Mouse (Mus musculus) embryonic stem cell, embryonic (primary cell): ENCODE results near the gene Kansl1.

Source experiments
- CTCF ChIA-PET, 4 experiments: fragments of 300-600 bp in 2 of 4; fragments of 350-600 bp in 2 of 4; sonication (Branson Sonifier 250); formaldehyde crosslinking; loops; one replicate each; lab custom pipeline; 2022; ENCODE audit warnings: inconsistent platforms in 2 of 4; lab: Charles Lee
- POLR2A ChIA-PET, 4 experiments: fragments of 300-600 bp in 2 of 4; fragments of 350-600 bp in 2 of 4; sonication (Branson Sonifier 250); formaldehyde crosslinking; loops; one replicate each; lab custom pipeline; 2022; ENCODE audit warnings: antibody characterized with exemption in 4 of 4, inconsistent platforms in 1 of 4; lab: Charles Lee

The Kansl1 gene

DNA sequence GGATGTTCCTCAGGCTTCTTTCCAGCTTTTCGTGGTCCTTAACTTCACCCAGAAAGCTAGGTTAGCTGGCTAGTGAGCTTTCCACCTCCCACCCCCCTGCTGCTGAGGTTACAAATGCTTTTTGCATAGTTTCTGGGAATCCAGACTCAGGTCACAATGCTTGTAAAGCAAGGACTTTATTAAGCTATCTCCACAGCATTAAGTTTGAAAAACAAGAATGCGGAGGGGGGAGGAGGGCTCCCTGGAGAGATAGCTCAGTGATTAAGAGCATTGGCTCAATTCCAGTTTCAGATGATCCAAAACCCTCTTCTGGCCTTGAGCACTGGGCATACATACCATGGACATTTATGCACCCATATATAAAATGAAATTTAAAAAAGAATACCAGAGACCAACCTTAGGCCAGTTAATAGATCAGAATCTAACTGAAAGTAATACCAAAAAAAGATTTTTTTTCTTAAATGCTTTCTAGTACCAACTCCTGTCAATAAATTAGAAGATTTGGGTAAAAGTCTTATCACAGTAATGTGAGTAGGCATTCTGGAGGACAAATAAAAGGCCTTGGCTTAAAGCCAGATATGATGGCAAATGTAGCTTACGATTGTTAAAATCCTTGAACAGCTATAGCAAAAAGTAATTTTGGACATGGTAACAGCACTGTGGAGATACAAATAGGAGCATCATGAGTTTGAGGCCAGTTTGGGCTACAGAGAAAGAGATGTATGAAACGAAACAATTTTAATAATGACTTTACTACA is 69.0 kb downstream of the Kansl1 start:
- ChIA-PET POLR2A (interaction anchor here (0.6 to 8.7 kb wide), 22 partner anchors 9 to 130 kb away, joined by 3 to 64 read pairs (median 4); no protein-coding TSS in a partner anchor), CTCF (interaction anchor here in 1 of 4 experiments (0.8 kb wide), 1 partner anchor 32 kb away, joined by 3 read pairs; no protein-coding TSS in a partner anchor)

DNA sequence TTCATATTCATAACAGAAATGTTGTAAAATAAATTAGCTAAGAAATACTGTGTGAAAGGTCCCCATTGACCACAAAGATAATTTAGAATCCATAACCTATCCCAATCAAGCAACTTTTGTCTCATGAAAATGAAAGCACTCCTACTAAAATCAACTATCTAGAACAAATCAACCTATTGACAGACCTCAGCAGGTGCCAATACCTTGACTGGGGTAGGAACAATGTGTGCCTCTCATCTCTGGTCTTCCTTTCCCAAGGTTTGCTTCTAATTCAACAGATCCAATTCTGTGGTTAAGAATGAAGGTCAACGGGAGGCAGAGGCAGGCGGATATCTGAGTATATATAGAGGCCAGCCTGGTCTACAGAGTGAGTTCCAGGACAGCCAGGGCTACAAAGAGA is 73.0 kb downstream of the Kansl1 start:
- POLR2A ChIA-PET, result interaction anchor here (0.7 to 8.7 kb wide), 9 partner anchors 10 to 1471 kb away, joined by 3 to 64 read pairs (median 3); partner anchors contain the start of gene Kif18b (in 1 of the 4)
- CTCF ChIA-PET, result interaction anchor here in 1 of 4 experiments (0.6 to 0.7 kb wide), 2 partner anchors 22 to 723 kb away, joined by 4 to 8 read pairs; no protein-coding TSS in a partner anchor

DNA sequence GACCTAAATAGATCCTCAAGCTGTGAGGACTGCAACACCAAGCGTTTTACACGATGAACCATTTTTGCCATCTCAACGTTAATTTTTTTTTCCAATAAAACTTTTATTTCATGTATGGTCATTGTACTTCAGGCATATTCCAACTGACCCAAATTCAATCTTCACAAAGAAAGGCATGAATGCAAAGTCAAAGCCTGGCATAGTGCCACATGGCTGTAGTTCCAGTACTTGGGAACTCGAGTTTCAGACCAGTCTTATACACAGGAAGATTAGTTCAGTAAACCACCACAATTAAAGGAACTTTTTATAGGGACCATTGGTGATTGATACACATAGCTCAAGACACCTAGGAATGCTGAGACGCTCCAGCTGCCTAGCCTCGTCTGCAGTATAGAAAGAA is 75.5 kb downstream of the Kansl1 start:
- POLR2A ChIA-PET, result interaction anchor here in 2 of 4 experiments (0.7 to 1.6 kb wide), 7 partner anchors 10 to 106 kb away, joined by 3 to 7 read pairs (median 4); no protein-coding TSS in a partner anchor
- CTCF ChIA-PET, result no interaction called here

DNA sequence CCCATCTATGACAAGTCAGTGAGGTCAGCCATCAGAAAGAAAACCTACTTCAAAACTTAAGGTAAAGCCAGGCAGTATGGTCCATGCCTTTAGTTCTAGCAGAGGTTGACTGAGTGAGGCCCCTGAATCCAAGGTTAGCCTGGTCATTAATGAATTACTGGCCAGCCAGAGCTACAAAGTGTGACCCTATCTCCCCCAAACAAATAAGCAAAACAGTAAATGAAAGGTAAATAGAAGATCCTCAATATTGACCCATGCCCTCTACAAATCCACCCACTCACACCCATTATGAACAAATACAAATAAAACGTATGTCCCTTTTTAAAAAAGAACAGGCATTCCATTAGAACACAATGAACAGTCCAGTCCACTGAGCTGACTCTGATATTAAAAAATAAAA is 76.5 kb downstream of the Kansl1 start:
- CTCF ChIA-PET, result no interaction called here
- POLR2A ChIA-PET, result interaction anchor here in 2 of 4 experiments (0.6 to 2.0 kb wide), 6 partner anchors 9 to 103 kb away, joined by 3 to 7 read pairs (median 4); no protein-coding TSS in a partner anchor

DNA sequence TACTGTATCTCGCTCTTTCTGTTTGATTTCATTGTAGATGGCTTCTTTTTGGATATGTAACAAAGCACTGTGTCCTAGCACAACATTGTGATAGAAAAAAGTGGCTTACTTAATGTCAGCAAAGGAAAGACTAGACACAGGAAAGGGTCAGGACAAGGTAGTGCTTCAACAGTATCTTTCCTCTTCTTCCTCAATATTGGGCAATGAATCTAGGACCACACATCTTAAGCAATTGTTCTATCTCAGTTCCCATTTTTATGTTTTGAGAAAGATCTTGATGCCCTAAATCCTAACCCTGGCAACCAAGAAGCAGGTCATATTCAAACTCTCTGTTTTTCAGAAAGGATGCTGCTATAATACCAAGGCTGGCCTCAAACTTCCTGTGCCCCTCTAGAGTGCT is 81.4 kb downstream of the Kansl1 start:
- ChIA-PET CTCF (interaction anchor here in 1 of 4 experiments (1.4 kb wide), 1 partner anchor 98 kb away, joined by 4 read pairs; no protein-coding TSS in a partner anchor), POLR2A (interaction anchor here (0.5 to 1.7 kb wide), 10 partner anchors 10 to 66 kb away, joined by 3 to 8 read pairs (median 3); no protein-coding TSS in a partner anchor)

DNA sequence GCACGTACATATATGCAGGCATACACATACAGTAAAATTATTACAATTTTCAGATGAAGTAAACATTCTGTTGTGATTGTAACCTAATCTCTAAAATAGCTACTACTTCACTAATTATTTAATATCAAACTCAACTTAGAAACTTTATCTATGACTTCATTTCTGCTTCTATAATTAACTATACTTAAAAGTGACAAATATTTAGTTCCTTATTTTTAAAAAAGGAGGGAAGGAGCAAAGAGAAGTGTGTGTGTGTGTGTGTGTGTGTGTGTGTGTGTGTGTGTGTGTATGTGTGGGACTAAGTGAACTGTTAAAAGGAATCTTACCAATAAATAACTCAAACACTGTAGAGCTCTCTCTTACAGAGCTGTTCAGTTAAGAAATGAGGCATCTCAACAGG is 82.1 kb downstream of the Kansl1 start:
- ChIA-PET CTCF (interaction anchor here in 2 of 4 experiments (0.5 to 1.4 kb wide), 2 partner anchors 25 to 97 kb away, joined by 4 read pairs; no protein-coding TSS in a partner anchor), POLR2A (interaction anchor here (0.5 to 1.7 kb wide), 11 partner anchors 12 to 70 kb away, joined by 3 to 8 read pairs (median 3); no protein-coding TSS in a partner anchor)

DNA sequence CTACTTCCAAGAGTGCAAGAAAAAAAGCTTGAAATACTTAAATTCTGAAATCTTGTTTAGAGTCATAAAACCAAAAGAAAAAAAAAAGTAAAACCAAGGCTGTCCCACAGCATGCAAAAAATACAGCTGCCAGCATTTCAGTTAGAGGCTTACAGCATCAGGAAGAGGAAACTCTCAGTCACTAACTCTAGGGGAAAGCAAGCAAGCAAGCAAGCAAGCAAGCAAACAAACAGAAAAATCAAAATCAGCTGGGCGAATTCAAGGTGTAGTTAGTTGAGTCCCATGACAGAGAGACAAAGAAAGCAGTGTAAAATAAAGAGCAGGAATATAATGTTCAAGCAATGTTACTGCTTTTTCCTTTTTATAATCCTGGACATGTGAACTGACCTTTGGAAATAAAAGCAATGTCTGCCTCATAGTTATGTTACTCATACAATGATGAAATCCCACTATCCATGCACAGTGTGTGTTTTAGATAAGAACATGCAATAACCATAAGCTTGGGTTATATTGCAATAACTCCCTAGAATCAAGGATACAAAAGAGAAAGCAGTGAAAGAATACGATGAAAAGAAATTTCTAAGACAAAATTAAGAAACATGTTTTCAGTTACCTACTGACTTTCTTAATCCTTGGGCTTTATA is 85.4 kb downstream of the Kansl1 start:
- ChIA-PET POLR2A (interaction anchor here (0.6 to 3.3 kb wide), 16 partner anchors 9 to 149 kb away, joined by 3 to 25 read pairs (median 3); no protein-coding TSS in a partner anchor), CTCF (interaction anchor here in 2 of 4 experiments (0.6 to 1.3 kb wide), 2 partner anchors 93 to 1701 kb away, joined by 3 read pairs; partner anchors contain the start of gene Map3k3 (in 1 of the 2))

DNA sequence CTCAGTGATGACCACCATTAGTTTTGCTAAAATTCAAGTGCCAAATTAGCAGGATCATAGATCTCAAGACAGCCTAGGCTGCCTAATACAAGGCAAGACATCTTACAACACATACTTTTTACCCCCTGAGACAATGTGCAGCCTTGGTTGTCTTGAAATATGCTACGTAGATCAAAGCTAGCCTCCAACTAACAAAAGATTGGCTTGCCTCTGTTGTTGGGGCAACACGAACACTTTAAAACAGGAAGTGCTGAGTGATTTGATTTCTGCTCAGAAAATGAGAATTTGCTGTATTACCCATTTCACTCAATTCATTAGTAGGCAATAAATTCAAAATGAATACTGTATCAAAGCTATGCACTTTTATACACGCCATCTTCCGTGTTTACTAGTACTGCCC is 86.8 kb downstream of the Kansl1 start:
- POLR2A ChIA-PET, result interaction anchor here in 2 of 4 experiments (0.9 to 3.3 kb wide), 12 partner anchors 8 to 60 kb away, joined by 3 to 25 read pairs (median 5); no protein-coding TSS in a partner anchor
- CTCF ChIA-PET, result interaction anchor here in 1 of 4 experiments (0.8 kb wide), 1 partner anchor 70 kb away, joined by 3 read pairs; no protein-coding TSS in a partner anchor

DNA sequence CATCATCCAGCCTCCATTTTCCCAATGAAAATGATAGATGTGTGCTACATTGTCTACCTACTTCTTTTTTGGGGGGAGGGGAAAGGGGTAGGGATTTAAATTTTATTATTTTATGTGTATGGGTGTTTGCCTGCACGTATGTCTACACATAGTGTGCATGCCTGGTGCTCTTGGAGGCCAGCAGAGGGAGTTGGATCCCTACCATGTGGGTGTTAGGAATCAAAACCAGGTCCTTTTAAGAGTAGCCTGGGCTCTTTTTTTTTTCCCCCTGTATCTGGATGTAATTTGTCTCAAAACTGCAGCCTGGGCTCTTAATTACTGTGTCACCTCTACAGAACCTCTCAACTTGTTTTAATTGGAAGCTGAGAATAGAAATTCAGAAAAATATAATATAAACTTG is 89.0 kb downstream of the Kansl1 start:
- POLR2A ChIA-PET, result interaction anchor here in 2 of 4 experiments (1.0 kb wide), 3 partner anchors 21 to 90 kb away, joined by 3 read pairs; no protein-coding TSS in a partner anchor
- CTCF ChIA-PET, result no interaction called here

DNA sequence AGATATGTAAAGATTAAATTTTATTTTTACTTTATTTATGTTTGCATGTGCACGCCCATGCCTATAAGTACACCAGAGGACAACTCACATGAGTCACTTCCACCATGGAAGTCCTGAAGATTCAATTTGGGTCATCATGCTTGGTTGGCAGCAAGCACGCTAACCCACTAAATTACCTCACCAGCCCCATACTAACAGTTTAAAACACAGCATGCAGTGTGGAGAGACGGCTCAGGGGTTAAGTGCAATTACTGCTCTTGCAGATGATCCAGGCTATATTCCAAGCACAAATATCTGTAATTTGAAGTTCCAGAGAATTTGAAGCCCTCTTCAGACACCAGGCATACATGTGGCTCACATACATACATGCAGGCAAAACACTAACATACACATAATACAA is 92.4 kb downstream of the Kansl1 start:
- ChIA-PET CTCF (interaction anchor here in 1 of 4 experiments (0.7 kb wide), 1 partner anchor 32 kb away, joined by 3 read pairs; no protein-coding TSS in a partner anchor), POLR2A (interaction anchor here in 1 of 4 experiments (0.9 to 3.9 kb wide), 2 partner anchors 13 to 48 kb away, joined by 3 to 43 read pairs; no protein-coding TSS in a partner anchor)

DNA sequence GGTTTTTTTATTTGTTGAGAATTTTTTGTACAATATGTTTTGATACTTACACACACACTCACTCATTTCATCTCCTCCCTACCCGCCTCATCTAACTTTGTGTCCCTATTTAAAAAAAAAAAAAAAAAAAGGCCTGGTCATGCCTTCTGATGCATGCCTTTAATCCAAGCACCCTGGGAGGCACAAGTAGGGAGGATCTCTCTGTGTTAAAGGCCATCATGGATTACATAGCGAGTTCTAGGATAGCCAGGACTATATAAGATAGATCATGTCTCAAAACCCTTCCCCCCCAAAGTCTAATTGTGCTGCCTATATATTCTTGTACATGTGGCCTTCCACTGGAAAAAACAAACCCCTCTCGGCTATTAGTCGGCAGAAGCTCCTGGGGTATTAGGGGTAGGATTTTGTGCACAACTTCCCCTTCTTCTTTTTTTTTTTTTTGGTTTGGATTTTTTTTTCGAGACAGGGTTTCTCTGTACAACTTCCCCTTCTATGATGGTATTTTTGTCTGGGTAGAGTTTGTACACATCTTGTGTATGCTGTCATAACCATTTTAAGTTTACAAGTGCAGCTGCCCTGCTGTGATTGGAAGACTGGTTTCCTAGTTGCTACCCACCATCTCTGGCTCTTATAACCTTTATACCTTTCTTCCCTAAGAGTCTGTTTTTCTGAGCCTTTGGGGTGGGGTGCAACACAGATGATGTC is 101.0 kb downstream of the Kansl1 start:
- CTCF ChIA-PET, result interaction anchor here in 2 of 4 experiments (0.6 to 1.1 kb wide), 5 partner anchors 32 to 653 kb away, joined by 3 to 4 read pairs (median 3); no protein-coding TSS in a partner anchor
- POLR2A ChIA-PET, result interaction anchor here in 2 of 4 experiments (0.6 to 1.8 kb wide), 18 partner anchors 10 to 1236 kb away, joined by 3 to 8 read pairs (median 4); no protein-coding TSS in a partner anchor

DNA sequence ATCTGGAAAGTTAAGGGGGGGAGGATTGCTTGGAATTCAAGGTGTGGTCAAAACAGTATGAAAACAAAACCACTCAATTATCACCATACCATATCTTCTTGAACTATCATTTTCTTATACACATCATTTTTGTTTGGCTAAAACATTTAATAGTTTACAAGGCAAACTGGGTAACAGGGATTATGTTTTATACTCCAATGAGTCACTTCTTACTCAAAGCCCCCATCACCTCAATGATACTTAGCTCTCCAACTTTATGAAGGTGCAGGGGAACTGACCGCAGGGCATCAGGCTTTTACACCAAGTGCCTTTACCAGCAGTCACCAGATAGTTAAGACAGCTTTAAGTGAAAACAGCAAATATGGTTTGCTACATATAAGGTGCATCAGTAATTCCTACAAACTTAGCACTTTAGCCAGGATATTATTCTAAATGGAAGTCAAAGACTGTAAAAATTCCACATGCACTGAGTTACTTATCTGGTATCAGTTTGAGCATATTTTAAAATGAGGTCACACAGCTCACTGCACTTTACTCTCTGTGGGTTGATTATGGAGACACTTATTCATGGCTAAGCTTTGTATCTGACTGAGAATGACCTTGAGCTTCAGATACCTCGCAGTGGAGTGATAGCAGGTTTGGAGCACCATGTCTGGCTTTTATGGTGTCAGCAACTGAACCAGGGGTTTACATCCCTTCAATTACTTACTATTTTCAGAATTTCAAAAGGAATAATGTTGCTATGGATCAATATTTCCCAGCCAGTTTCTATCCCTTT is 104.6 kb downstream of the Kansl1 start:
- ChIA-PET POLR2A (interaction anchor here in 3 of 4 experiments (0.5 to 5.9 kb wide), 28 partner anchors 10 to 83 kb away, joined by 3 to 43 read pairs (median 4); no protein-coding TSS in a partner anchor), CTCF (interaction anchor here in 1 of 4 experiments (0.7 kb wide), 1 partner anchor 73 kb away, joined by 4 read pairs; no protein-coding TSS in a partner anchor)

DNA sequence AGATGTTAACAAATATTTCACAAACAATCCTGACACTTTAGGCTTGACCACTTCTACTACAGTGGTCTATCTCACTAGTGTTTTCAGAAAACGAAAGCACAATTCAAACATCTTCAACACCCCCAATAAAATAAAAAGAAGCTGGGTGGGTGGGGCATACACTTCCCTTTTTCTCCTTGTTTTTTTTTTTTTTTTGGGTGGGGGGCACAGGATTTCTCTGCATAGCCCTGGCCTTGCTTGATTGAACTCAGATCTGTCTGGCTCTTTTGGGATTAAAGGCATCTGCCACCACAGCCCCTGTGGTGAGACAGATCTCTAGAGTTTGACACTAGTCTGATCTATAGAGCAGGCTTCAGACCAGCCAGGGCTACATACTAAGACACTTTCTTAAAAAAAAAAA is 106.0 kb downstream of the Kansl1 start:
- ChIA-PET POLR2A (interaction anchor here in 3 of 4 experiments (0.6 to 5.9 kb wide), 22 partner anchors 9 to 1911 kb away, joined by 3 to 43 read pairs (median 4); no protein-coding TSS in a partner anchor), CTCF (interaction anchor here in 3 of 4 experiments (0.6 to 0.9 kb wide), 4 partner anchors 15 to 34 kb away, joined by 3 to 13 read pairs (median 7); no protein-coding TSS in a partner anchor)

DNA sequence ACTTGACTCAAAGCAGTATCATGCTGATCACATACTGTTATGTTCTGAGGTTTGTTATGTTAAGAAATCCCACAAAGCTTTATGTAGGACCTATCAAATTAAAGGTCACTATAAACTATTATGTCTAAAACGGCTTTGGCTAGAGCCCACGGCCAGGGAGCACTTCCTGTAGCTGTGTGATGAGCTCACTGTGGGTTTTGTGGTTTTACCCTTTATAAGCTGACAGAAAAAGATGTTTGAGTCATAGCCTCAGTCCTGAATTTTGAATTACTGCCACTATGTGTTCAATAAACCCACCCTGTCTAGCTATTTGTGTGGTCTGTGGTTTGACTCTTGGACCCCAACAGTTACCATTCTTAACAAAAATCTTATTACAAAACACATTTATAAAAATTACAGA is 106.9 kb downstream of the Kansl1 start:
- POLR2A ChIA-PET, result interaction anchor here in 3 of 4 experiments (0.5 to 5.9 kb wide), 11 partner anchors 12 to 81 kb away, joined by 3 to 43 read pairs (median 8); no protein-coding TSS in a partner anchor
- CTCF ChIA-PET, result interaction anchor here in 1 of 4 experiments (0.6 kb wide), 1 partner anchor 81 kb away, joined by 3 read pairs; no protein-coding TSS in a partner anchor

DNA sequence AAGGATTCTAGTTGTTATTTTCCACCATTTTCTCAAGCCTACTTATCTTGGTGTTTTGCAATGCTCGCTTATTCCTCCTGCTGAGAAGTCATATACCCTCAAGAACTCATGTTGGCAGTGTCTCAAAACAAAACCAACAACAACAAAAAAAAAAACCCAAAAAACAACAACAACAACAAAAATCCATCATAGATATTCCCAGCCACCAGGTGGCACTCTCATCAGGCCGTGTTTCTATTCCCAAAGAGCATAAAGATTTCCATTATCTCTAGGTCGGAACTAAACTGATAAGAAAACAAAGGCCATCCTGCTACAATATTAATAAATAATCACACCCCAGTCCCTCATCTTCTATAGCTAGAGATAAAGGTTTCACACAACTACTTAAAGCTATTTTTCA is 121.7 kb downstream of the Kansl1 start:
- CTCF ChIA-PET, result interaction anchor here (0.6 to 2.6 kb wide), 9 partner anchors 13 to 103 kb away, joined by 3 to 9 read pairs (median 3); no protein-coding TSS in a partner anchor
- POLR2A ChIA-PET, result interaction anchor here in 3 of 4 experiments (0.6 to 6.9 kb wide), 15 partner anchors 9 to 65 kb away, joined by 3 to 43 read pairs (median 4); no protein-coding TSS in a partner anchor

DNA sequence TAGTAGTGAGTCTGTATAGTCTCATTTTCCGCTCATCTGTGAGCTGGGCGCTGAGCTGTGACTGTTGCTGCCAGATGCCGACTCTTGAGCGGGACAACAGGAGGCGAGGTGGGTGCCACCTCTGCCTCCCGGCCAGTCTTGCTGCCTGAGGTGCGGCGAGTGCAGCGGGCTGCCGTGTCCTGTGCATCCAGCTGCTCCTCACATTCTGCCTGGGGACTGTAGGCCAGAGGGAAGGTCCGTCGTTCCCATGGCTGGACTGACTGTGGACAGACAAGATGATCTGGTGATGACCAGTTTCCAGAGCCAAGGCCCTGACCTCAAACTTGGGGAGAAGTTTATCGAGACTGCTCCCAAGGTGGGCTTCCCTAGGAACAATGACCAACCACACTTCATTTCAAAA is 133.7 kb downstream of the Kansl1 start:
- ChIA-PET CTCF (no interaction called here), POLR2A (interaction anchor here in 3 of 4 experiments (0.6 to 52.0 kb wide), 9 partner anchors 8 to 261 kb away, joined by 3 to 2718 read pairs (median 4); no protein-coding TSS in a partner anchor)
